Mouse (Mus musculus) T-cell, adult 66 days (primary cell): ENCODE measurements around the gene Atxn1l. TPM values are rescaled to one million over a fixed set of nuclear protein-coding genes. Genes with fewer than 3 reads are reported as not detected.

ENCODE experiments used
- total RNA-seq, 2 experiments: library from RNA; stranded (reverse); gene quantifications; 3 replicates in 1 of 2; 4 replicates in 1 of 2; pipeline ENCODE4 v1.2.4; 2023

Gene Atxn1l
- 10 to 100 TPM; 26.3 to 31.8 TPM for total RNA-seq

GRCm38 (mm10) chr8:109737237-109738048 lies at the start of gene Atxn1l:
Gene Atxn1l (minus strand): TSS chr8:109737739.

DNA sequence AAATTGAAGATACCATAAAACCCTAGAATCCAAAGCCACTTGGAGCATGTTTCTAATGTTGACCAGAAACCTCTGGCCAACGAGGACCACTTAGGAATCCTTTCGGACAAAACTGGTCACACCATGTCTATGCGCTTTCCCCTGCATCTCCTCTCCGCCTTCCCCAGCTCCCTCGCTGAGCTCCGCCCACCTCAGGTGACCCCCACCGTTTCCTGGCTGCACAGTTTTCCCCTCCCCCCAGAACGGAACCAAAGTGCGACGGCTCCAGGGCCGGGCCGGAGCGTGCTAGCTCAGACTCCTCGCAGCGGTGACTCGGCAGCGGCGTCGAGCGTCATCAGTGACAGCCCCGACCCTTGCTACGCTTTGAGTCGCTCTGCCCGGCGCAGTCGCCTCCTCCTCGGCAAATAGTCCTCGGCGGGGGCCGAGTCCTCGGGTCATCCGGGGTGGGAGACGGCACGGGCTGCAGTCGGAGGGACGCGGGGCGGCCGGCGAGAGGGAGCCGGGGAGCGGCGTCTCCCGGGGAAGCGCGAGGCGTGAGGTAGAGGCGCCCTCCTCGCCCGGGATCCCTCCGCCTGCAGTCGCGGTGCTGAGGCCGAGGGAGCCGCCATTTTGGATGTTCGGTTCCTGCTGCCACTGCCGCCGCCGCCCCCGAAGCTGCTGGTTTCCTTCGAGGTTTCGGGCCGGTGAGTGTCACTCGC lies 40.9 kb upstream of the Atxn1l start, which contains the start of gene Ap1g1:
TSS of gene Ap1g1 (plus strand) at position 275 of the 698 bp plus-strand sequence.

GRCm38 (mm10) chr8:109705320-109706075 lies 32.0 kb downstream of the Atxn1l start, which contains the start of gene Zfp821:
Gene Zfp821 (plus strand): TSS chr8:109705546.

DNA sequence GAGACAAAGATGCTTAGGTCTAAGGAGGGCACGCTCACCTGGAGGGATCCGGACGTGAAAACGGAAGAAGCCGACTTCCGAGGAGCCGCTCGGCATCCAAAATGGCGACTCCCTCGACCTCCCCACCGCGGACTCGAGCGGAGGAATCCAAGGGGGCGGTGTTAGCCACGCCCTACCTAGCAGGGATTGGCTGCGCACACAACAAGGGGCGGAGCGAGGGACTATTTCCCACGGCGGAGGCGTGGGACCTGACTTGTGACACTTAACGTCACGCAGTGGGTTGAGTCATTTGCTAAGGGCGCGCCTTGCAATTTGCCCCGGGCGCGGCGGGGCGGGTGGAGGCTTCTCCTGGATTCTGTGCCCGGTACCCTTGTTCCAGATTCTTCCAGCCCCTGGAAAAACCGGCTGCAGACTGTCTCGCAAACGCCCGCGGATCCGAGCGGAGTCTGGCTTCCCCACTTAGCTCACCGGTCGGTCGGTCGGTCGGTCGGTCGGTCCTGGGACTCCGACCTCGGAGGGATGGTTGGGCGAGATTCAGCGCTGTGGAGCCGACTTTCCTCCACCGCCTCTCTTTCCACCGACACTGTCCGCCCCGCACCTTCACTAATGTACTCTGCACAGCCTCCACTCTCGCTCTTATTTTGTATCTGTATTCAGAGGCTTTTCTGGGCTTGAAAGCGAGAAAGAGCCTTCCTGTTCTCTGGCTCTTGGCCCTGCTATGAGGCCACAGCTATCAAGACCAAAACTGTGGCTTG lies 44.2 kb downstream of the Atxn1l start, which contains the start of gene Ist1:
TSS of gene Ist1 (minus strand) at position 115 of the 755 bp plus-strand sequence.

Other genes with a start within 250 kb of the Atxn1l start
- not detected for gene Pmfbp1, start 243.7 kb downstream of the Atxn1l start, total RNA-seq
- 10 to 100 TPM; 71.1 to 75.4 TPM for gene Dhx38, start 171.9 kb downstream of the Atxn1l start, total RNA-seq
- gene Txnl4b, start 171.8 kb downstream of the Atxn1l start, total RNA-seq = 1 to 10 TPM; 5.9 to 6.3 TPM
- not detected for gene Hp, start 158.6 kb downstream of the Atxn1l start, total RNA-seq
- gene Dhodh, start 129.1 kb downstream of the Atxn1l start, total RNA-seq = 10 to 100 TPM; 21.0 to 25.3 TPM
- gene Pkd1l3, start 123.2 kb downstream of the Atxn1l start, total RNA-seq = 1 to 10 TPM; 1.1 to 1.7 TPM
- gene Ist1, start 44.5 kb downstream of the Atxn1l start, total RNA-seq = 10 to 100 TPM; 91.3 to 94.2 TPM
- 1 to 10 TPM; 2.8 to 5.2 TPM for gene Zfp821, start 32.2 kb downstream of the Atxn1l start, total RNA-seq
- 10 to 100 TPM; 81.4 to 87.6 TPM for gene Ap1g1, start 40.8 kb upstream of the Atxn1l start, total RNA-seq
- gene Phlpp2, start 130.8 kb upstream of the Atxn1l start, total RNA-seq = 1 to 10 TPM; 5.7 to 8.4 TPM
- not detected for gene Marveld3, start 224.5 kb upstream of the Atxn1l start, total RNA-seq